Mouse (Mus musculus) megakaryocyte, embryonic 14.5 days (primary cell): ENCODE measurements at regions not wholly inside any gene's neighbourhood (a gene's known extent, or its start where the extent isn't known, plus 50 kb on each side); places are given as distances from the start of the nearest gene placed in this dataset.

Experiments used
- H3K27me3 ChIP-seq: replicated peaks from 2 replicates; pipeline ENCODE3; 2012; ENCODE audit warnings: inconsistent platforms
- H3K36me3 ChIP-seq: replicated peaks from 2 replicates; pipeline ENCODE3; 2012; ENCODE audit warnings: low read length, inconsistent platforms, mixed read lengths
- H3K4me1 ChIP-seq: 2 replicates; pipeline ENCODE4 v1.6.1; 2012; ENCODE audit warnings: inconsistent platforms
- H3K4me3 ChIP-seq: replicated peaks from 2 replicates; pipeline ENCODE3; 2012; ENCODE audit warnings: moderate library complexity, mild to moderate bottlenecking, inconsistent platforms
- H3K9me3 ChIP-seq: 2 replicates; pipeline ENCODE4 v1.6.1; 2012; ENCODE audit warnings: inconsistent platforms
- FLI1 ChIP-seq: IDR thresholded peaks from 2 replicates; pipeline ENCODE4 v1.6.1; 2012; ENCODE audit warnings: low read length, inconsistent platforms, mixed read lengths
- GATA1 ChIP-seq: IDR thresholded peaks from 3 replicates; pipeline ENCODE4 v1.6.1; 2012; ENCODE audit warnings: mixed read lengths, low read length, inconsistent platforms, borderline replicate concordance

GRCm38 (mm10) chr16:93043355-93043754 is 217.4 kb upstream of the Runx1 start:
- H3K4me1 ChIP-seq, result no peaks in the 10 kb centered on the region
- H3K27me3 ChIP-seq, result peaks cover 27% of the 10 kb centered on the region
- H3K36me3 ChIP-seq, result no peaks in the 10 kb centered on the region
- peaks cover 6% of the 10 kb centered on the region for H3K9me3 ChIP-seq
- no peak for TF ChIP-seq FLI1
- no peak for TF ChIP-seq GATA1
- H3K4me3 ChIP-seq, result no peak overlapping the region

GRCm38 (mm10) chr16:93042941-93043340 is 217.0 kb upstream of the Runx1 start:
- H3K27me3 ChIP-seq, result peaks cover 27% of the 10 kb centered on the region

GRCm38 (mm10) chr16:93042491-93042890 is 216.5 kb upstream of the Runx1 start:
- H3K4me1 ChIP-seq, result no peaks in the 10 kb centered on the region
- H3K27me3 ChIP-seq, result peaks cover 27% of the 10 kb centered on the region
- peaks cover 6% of the 10 kb centered on the region for H3K9me3 ChIP-seq
- TF ChIP-seq GATA1, result no peak
- no peak for TF ChIP-seq FLI1
- H3K4me3 ChIP-seq, result no peak overlapping the region
- no peaks in the 10 kb centered on the region for H3K36me3 ChIP-seq

More at GRCm38 (mm10) chr16:93042941-93043340, 217.0 kb upstream of the Runx1 start:
- H3K36me3 ChIP-seq, result no peaks in the 10 kb centered on the region
- H3K9me3 ChIP-seq, result peaks cover 6% of the 10 kb centered on the region
- no peak for TF ChIP-seq FLI1
- TF ChIP-seq GATA1, result no peak
- H3K4me1 ChIP-seq, result no peaks in the 10 kb centered on the region
- no peak overlapping the region for H3K4me3 ChIP-seq

- H3K4me3 ChIP-seq, result no peak overlapping the region
- H3K9me3 ChIP-seq, result peaks cover 6% of the 10 kb centered on the region
- H3K27me3 ChIP-seq, result peaks cover 27% of the 10 kb centered on the region
- no peaks in the 10 kb centered on the region for H3K36me3 ChIP-seq
- no peaks in the 10 kb centered on the region for H3K4me1 ChIP-seq
- no peak for TF ChIP-seq FLI1
- TF ChIP-seq GATA1, result no peak
Measured at GRCm38 (mm10) chr16:93041887-93042286, 215.9 kb upstream of the Runx1 start.

- Histone ChIP-seq H3K36me3 (no peaks in the 10 kb centered on the region), H3K4me3 (no peak overlapping the region), H3K4me1 (no peaks in the 10 kb centered on the region), H3K27me3 (peaks cover 25% of the 10 kb centered on the region), H3K9me3 (peaks cover 6% of the 10 kb centered on the region)
- TF ChIP-seq GATA1 (no peak), FLI1 (no peak)
Measured at GRCm38 (mm10) chr16:93041399-93041798, 215.4 kb upstream of the Runx1 start.

- Histone ChIP-seq H3K4me1 (peaks cover 19% of the 10 kb centered on the region), H3K36me3 (peaks cover 2% of the 10 kb centered on the region), H3K9me3 (peaks cover 17% of the 10 kb centered on the region), H3K4me3 (no peak overlapping the region), H3K27me3 (peaks cover 9% of the 10 kb centered on the region)
- TF ChIP-seq GATA1 (no peak), FLI1 (no peak)
Measured at GRCm38 (mm10) chr16:93035626-93036025, 209.7 kb upstream of the Runx1 start.

GRCm38 (mm10) chr16:93033943-93034342 is 208.0 kb upstream of the Runx1 start:
- TF ChIP-seq GATA1, result no peak
- no peak for TF ChIP-seq FLI1

GRCm38 (mm10) chr16:93031624-93032023 is 205.7 kb upstream of the Runx1 start:
- Histone ChIP-seq H3K4me1 (peaks cover 33% of the 10 kb centered on the region), H3K4me3 (no peak overlapping the region), H3K9me3 (peaks cover 11% of the 10 kb centered on the region), H3K27me3 (peaks cover 14% of the 10 kb centered on the region), H3K36me3 (peaks cover 2% of the 10 kb centered on the region)
- TF ChIP-seq GATA1, result no peak
- TF ChIP-seq FLI1, result no peak

More at GRCm38 (mm10) chr16:93033943-93034342, 208.0 kb upstream of the Runx1 start:
- H3K9me3 ChIP-seq, result peaks cover 11% of the 10 kb centered on the region
- peaks cover 2% of the 10 kb centered on the region for H3K36me3 ChIP-seq
- no peak overlapping the region for H3K4me3 ChIP-seq
- H3K27me3 ChIP-seq, result peaks cover 7% of the 10 kb centered on the region
- H3K4me1 ChIP-seq, result peaks cover 22% of the 10 kb centered on the region

- peaks cover 2% of the 10 kb centered on the region for H3K36me3 ChIP-seq
- TF ChIP-seq FLI1, result no peak
- no peak for TF ChIP-seq GATA1
- H3K9me3 ChIP-seq, result peaks cover 11% of the 10 kb centered on the region
- H3K4me1 ChIP-seq, result peaks cover 33% of the 10 kb centered on the region
- peaks cover 14% of the 10 kb centered on the region for H3K27me3 ChIP-seq
- peak overlapping the region; percentile 28 for H3K4me3 ChIP-seq
Measured at GRCm38 (mm10) chr16:93028640-93029039, 202.7 kb upstream of the Runx1 start.

- Histone ChIP-seq H3K36me3 (no peaks in the 10 kb centered on the region), H3K4me1 (peaks cover 33% of the 10 kb centered on the region), H3K9me3 (peaks cover 4% of the 10 kb centered on the region), H3K27me3 (peaks cover 14% of the 10 kb centered on the region), H3K4me3 (no peak overlapping the region)
- TF ChIP-seq FLI1 (no peak), GATA1 (no peak)
Measured at GRCm38 (mm10) chr16:93028016-93028415, 202.1 kb upstream of the Runx1 start.

- peaks cover 18% of the 10 kb centered on the region for H3K4me1 ChIP-seq
- TF ChIP-seq GATA1, result no peak
- no peak for TF ChIP-seq FLI1
- H3K9me3 ChIP-seq, result no peaks in the 10 kb centered on the region
- no peak overlapping the region for H3K4me3 ChIP-seq
- peaks cover 28% of the 10 kb centered on the region for H3K27me3 ChIP-seq
- no peaks in the 10 kb centered on the region for H3K36me3 ChIP-seq
Measured at GRCm38 (mm10) chr16:93026094-93026648, 200.2 kb upstream of the Runx1 start.
